Mouse (Mus musculus): ENCODE data around the gene Ufm1. TPM values are rescaled to one million over a fixed set of nuclear protein-coding genes. Genes with fewer than 3 reads are reported as not detected.

The Ufm1 gene
- polyA plus RNA-seq, 1 experiment from 2014 or later, result 90.8 TPM

DNA sequence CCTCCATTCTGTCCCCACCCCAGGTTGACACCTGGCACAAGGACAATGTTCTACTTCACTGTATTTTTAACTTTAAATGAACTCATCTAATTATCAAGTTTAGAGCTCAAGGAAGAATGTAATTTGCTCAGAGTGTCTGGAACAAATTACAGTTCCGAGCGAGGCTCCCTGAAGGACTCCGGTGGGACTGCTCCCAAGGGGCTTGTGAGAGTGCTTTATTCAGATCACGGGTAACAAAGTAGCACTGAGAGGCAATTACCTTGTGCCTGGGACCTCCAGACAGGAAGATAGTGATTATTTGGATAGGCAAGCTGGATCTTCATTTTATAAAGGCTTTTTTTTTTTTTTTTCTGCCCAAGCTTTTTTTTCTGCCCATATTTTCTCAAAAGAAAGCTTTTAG, 15.9 kb downstream of the Ufm1 start:
- WGBS, result 64% methylated on average over 4 of the region's 4 CpGs
- Histone ChIP-seq H3K4me2 (ENCODE audit: low read length) (no peak overlapping the region), H3K9ac (ENCODE audit: low read depth, low read length) (no peak overlapping the region), H3K4me1 (ENCODE audit: control insufficient read depth, insufficient read depth, low read depth, low read length) (no peaks in the 10 kb centered on the region), H3K27ac (ENCODE audit: low read depth, low read length) (no peak overlapping the region), H3K9me3 (ENCODE audit: control insufficient read depth, low read length) (no peaks in the 10 kb centered on the region), H3K4me3 (ENCODE audit: low read length) (no peak overlapping the region), H3K36me3 (ENCODE audit: control insufficient read depth, insufficient read depth, low read length) (no peaks in the 10 kb centered on the region), H3K27me3 (replicated peaks; ENCODE audit: control insufficient read depth, insufficient read depth, low read length) (no peaks in the 10 kb centered on the region)
- no peak for ATAC-seq

DNA sequence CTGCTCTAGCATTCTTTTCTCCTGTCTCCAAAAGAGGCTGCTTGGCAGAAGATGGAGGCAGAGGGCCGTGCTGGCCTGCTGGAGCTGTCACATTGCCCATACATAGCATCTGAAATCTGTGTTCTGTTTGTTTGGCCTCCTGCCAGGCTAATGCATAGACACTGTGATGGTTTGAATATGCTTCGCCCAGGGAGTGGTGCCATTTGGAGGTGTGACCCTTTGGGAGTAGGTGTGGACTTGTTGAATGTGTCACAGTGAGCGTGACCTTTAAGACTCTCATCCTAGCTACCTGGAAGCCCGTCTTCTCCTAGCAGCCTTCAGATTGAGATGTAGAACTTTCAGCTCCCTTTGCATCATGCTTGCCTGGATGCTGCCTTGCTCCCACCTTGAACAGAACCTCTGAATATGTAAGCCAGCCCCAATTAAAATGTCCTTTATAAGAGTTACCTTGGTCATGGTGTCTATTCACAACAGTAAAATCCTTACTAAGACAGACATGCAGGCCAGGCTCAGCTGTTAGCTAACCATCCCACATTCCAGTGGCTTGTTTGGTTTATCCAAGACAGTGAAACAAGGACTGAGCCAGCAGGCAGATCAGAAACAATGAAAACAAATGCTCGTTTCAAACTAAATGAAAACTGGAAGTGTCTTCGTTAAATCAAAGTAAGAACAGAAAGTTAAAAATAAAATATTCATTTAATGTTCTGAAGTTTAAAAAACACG, 17.3 kb downstream of the Ufm1 start:
- Histone ChIP-seq H3K9me3 (ENCODE audit: control insufficient read depth, low read length) (no peaks in the 10 kb centered on the region), H3K27me3 (replicated peaks; ENCODE audit: control insufficient read depth, insufficient read depth, low read length) (no peaks in the 10 kb centered on the region), H3K36me3 (ENCODE audit: control insufficient read depth, insufficient read depth, low read length) (no peaks in the 10 kb centered on the region), H3K4me1 (ENCODE audit: control insufficient read depth, insufficient read depth, low read depth, low read length) (no peaks in the 10 kb centered on the region), H3K9ac (ENCODE audit: low read depth, low read length) (no peak overlapping the region), H3K4me3 (ENCODE audit: low read length) (no peak overlapping the region), H3K4me2 (ENCODE audit: low read length) (no peak overlapping the region), H3K27ac (ENCODE audit: low read depth, low read length) (no peak overlapping the region)
- 72% methylated on average over 7 of the region's 7 CpGs for WGBS
- ATAC-seq, result no peak

- ATAC-seq, result no peak
- Histone ChIP-seq H3K27me3 (replicated peaks; ENCODE audit: control insufficient read depth, insufficient read depth, low read length) (no peaks in the 10 kb centered on the region), H3K4me3 (ENCODE audit: low read length) (no peak within 1 kb of the TSS), H3K9me3 (ENCODE audit: control insufficient read depth, low read length) (no peaks in the 10 kb centered on the region), H3K9ac (ENCODE audit: low read depth, low read length) (no peak within 1 kb of the TSS), H3K4me2 (ENCODE audit: low read length) (no peak within 1 kb of the TSS), H3K4me1 (ENCODE audit: control insufficient read depth, insufficient read depth, low read depth, low read length) (no peaks in the 10 kb centered on the region), H3K36me3 (ENCODE audit: control insufficient read depth, insufficient read depth, low read length) (no peaks in the 10 kb centered on the region), H3K27ac (ENCODE audit: low read depth, low read length) (no peak within 1 kb of the TSS)
- WGBS, result 74% methylated on average over 2 of the region's 2 CpGs
Measured at GRCm38 (mm10) chr3:53844786-53845185, 18.8 kb downstream of the Ufm1 start, which contains the start of gene Gm10985. TSS of gene Gm10985 (plus strand) at chr3:53845086.

GRCm38 (mm10) chr3:53834238-53834637, 29.4 kb downstream of the Ufm1 start:
- H3K36me3 ChIP-seq (ENCODE audit: control insufficient read depth, insufficient read depth, low read length), result no peaks in the 10 kb centered on the region
- no peak overlapping the region for H3K4me2 ChIP-seq (ENCODE audit: low read length)
- no peak for ATAC-seq
- 85% methylated on average over 2 of the region's 2 CpGs for WGBS
- H3K9ac ChIP-seq (ENCODE audit: low read depth, low read length), result no peak overlapping the region
- no peak overlapping the region for H3K27ac ChIP-seq (ENCODE audit: low read depth, low read length)
- no peaks in the 10 kb centered on the region for H3K4me1 ChIP-seq (ENCODE audit: control insufficient read depth, insufficient read depth, low read depth, low read length)
- H3K27me3 ChIP-seq (replicated peaks; ENCODE audit: control insufficient read depth, insufficient read depth, low read length), result no peaks in the 10 kb centered on the region
- H3K9me3 ChIP-seq (ENCODE audit: control insufficient read depth, low read length), result no peaks in the 10 kb centered on the region
- H3K4me3 ChIP-seq (ENCODE audit: low read length), result no peak overlapping the region

DNA sequence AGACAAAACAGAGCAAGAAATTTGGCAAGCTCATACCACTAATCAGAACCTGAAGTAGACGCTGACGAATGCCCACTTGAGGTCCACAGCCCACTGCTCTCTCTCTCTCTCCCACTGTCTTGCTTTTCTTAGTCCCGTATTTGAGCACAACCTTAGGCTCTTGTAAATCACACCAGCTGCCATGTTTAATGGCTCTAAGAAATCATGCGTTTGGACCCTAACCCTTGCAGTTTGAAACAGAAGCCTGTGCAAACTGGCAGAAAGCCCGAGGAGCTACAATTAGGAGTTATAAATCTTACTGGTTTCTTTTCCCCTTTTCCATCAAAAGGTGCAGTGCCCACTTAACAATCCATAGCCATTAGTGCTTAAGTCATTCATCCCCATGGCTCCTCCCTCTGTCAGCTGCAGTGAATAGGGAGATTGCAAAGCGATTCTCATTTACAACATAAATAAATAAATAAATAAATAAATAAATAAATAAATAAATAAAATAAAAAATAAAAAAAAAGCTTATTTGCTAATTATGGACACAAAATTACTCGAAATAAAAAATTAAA, 50.1 kb downstream of the Ufm1 start:
- Histone ChIP-seq H3K36me3 (ENCODE audit: control insufficient read depth, insufficient read depth, low read length) (no peaks in the 10 kb centered on the region), H3K4me3 (ENCODE audit: low read length) (no peak overlapping the region), H3K9ac (ENCODE audit: low read depth, low read length) (no peak overlapping the region), H3K27ac (ENCODE audit: low read depth, low read length) (no peak overlapping the region), H3K9me3 (ENCODE audit: control insufficient read depth, low read length) (no peaks in the 10 kb centered on the region), H3K4me1 (ENCODE audit: control insufficient read depth, insufficient read depth, low read depth, low read length) (no peaks in the 10 kb centered on the region), H3K27me3 (replicated peaks; ENCODE audit: control insufficient read depth, insufficient read depth, low read length) (no peaks in the 10 kb centered on the region), H3K4me2 (ENCODE audit: low read length) (no peak overlapping the region)
- WGBS, result 63% methylated on average over 7 of the region's 7 CpGs
- no peak for ATAC-seq

Other genes starting within 250 kb of the Ufm1 start
- gene Frem2, start 206.5 kb downstream of the Ufm1 start, polyA plus RNA-seq (2015; fragmentation: Nextera tagmentation; extraction: Ambion mirVana), result 1.7 TPM in 2 replicates
- gene Gm10985, start 18.7 kb downstream of the Ufm1 start, polyA plus RNA-seq (2015; fragmentation: Nextera tagmentation; extraction: Ambion mirVana), result not detected in 2 replicates

All from hindbrain, embryonic 16.5 days (tissue).